Mouse (Mus musculus) gastrocnemius, postnatal 4 days (tissue): ENCODE data around the gene Fbh1. TPM values are rescaled to one million over a fixed set of nuclear protein-coding genes. Genes with fewer than 3 reads are reported as not detected.
"Not testable (repeated sequence)": the region's sequence is repeated elsewhere in the genome, so short reads cannot be mapped to it uniquely, and the experiment has no call there.

Experiments used
- DNase-seq, 2 experiments: peaks; one replicate each; pipeline ENCODE4 v3.0.0; 2021 to 2022; ENCODE audit warnings: low spot score in 2 of 2, mixed read lengths in 2 of 2
- total RNA-seq, 2 experiments: library from RNA; stranded (reverse); gene quantifications; 2 replicates each; pipeline ENCODE4 v1.2.3; 2021

Fbh1 gene
- total RNA-seq, 2 experiments from 2014 or later = 62.3 to 70.9 TPM

- no peak for DNase-seq
Measured at GRCm38 (mm10) chr2:11727574-11727973, 49.8 kb downstream of the Fbh1 start.

GRCm38 (mm10) chr2:11722564-11722963 is 54.8 kb downstream of the Fbh1 start:
- no peak for DNase-seq

- no peak for DNase-seq
Measured at GRCm38 (mm10) chr2:11718573-11718972, 58.8 kb downstream of the Fbh1 start.

GRCm38 (mm10) chr2:11714535-11714934 is 62.8 kb downstream of the Fbh1 start:
- DNase-seq = no peak

GRCm38 (mm10) chr2:11713021-11713420 is 64.4 kb downstream of the Fbh1 start:
- no peak for DNase-seq

GRCm38 (mm10) chr2:11712483-11712990 is 64.8 kb downstream of the Fbh1 start:
- DNase-seq = no peak

GRCm38 (mm10) chr2:11710101-11710500 is 67.3 kb downstream of the Fbh1 start:
- DNase-seq = not testable (repeated sequence)

GRCm38 (mm10) chr2:11708538-11708937 is 68.8 kb downstream of the Fbh1 start:
- DNase-seq = no peak

- no peak for DNase-seq
Measured at GRCm38 (mm10) chr2:11706746-11707065, 70.7 kb downstream of the Fbh1 start.

GRCm38 (mm10) chr2:11706030-11706745 is 71.2 kb downstream of the Fbh1 start:
- no peak for DNase-seq

GRCm38 (mm10) chr2:11705201-11706025 is 72.0 kb downstream of the Fbh1 start, which contains the start of gene Il15ra:
Il15ra (plus strand) TSS chr2:11705290.
- peak; percentile 39 to 78 for DNase-seq

- no peak for DNase-seq
Measured at GRCm38 (mm10) chr2:11699905-11700304, 77.5 kb downstream of the Fbh1 start.

GRCm38 (mm10) chr2:11698994-11699393 is 78.4 kb downstream of the Fbh1 start:
- DNase-seq = no peak

GRCm38 (mm10) chr2:11695867-11696266 is 81.5 kb downstream of the Fbh1 start:
- no peak for DNase-seq

- no peak for DNase-seq
Measured at GRCm38 (mm10) chr2:11694104-11694503, 83.3 kb downstream of the Fbh1 start.

GRCm38 (mm10) chr2:11693352-11693751 is 84.0 kb downstream of the Fbh1 start:
- DNase-seq = no peak

Other genes starting within 250 kb of the Fbh1 start
- gene Pfkfb3, start 223.5 kb downstream of the Fbh1 start, total RNA-seq = 10 to 100 TPM in 1 of 2 experiments, 1 to 10 TPM in 1; 9.2 to 17.3 TPM
- gene Rbm17, start 173.4 kb downstream of the Fbh1 start, total RNA-seq = 10 to 100 TPM; 86.5 to 99.4 TPM
- gene Gm17490, start 151.3 kb downstream of the Fbh1 start, total RNA-seq = not detected
- gene Il2ra, start 134.8 kb downstream of the Fbh1 start, total RNA-seq = under 1 TPM; 0.15 to 0.21 TPM
- 10 to 100 TPM; 10.1 to 10.4 TPM for gene Il15ra, start 72.3 kb downstream of the Fbh1 start, total RNA-seq
- 10 to 100 TPM; 38.2 to 50.2 TPM for gene Ankrd16, start 294 bp upstream of the Fbh1 start, total RNA-seq